Mouse (Mus musculus) spleen, adult 18-20 months (tissue): ENCODE data around the gene Tmem184a.

Experiments used
- DNase-seq, 2 experiments: peaks; one replicate each; pipeline ENCODE4 v3.0.0; 2022; ENCODE audit warnings: mixed read lengths in 2 of 2

Gene Tmem184a

DNA sequence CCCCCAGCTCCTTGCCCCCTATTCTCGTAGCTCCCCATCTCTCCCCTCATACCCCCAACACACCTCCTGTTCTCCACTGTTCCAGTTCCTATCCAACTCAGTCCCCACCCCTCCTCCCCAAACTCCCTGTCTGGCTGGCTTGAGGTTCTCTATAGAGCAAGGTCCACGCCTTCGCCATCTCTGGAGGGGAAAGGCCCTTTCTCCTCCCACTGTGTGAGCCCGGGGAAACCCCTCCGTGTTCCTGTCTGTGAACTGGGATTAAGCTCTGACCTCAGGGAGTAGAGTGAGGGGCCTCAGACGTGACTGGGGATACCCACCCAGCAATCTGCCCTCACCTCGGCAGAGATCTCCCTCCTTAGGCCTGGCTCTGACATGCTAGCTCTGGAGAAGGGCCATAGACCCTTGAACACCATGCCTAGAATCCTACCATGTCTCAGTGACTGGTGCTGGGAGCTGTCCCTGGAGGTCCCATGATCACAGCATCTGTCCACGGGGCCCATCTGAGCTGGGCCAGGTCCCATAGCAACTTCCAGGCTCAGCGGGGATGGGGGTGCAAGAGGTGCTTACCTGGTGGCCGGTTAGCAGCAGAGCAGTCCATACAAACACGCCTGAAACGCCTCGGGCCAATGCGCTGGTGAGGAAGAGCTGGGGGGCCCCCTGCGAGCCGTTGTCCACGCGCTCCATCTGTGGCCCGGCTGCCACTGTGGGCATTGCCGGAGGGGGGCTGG lies 7.2 kb downstream of the Tmem184a start:
- no peak for DNase-seq

- DNase-seq = no peak
Measured at GRCm38 (mm10) chr5:139811677-139812397, 7.9 kb downstream of the Tmem184a start.

GRCm38 (mm10) chr5:139809397-139809796 lies 10.3 kb downstream of the Tmem184a start:
- DNase-seq = no peak

DNA sequence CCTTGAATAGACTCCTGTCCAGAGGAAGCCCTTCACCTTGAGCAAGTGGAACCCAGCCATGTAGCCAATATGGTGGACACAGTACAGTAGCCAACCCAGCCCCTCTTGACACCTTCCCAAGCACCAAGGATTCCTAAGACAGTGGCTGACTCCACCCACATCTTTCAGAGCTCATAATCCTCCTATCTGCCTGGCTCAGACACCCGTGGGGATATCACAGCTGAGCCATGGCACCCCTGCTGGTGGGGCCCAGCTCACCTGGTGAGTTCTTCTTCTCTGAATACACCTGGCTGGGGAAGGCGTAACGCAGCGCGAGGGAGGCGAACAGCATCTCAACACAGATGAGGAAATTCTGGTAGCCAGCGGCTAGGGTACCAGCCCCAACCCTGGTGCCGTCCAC lies 13.8 kb downstream of the Tmem184a start:
- no peak for DNase-seq

DNA sequence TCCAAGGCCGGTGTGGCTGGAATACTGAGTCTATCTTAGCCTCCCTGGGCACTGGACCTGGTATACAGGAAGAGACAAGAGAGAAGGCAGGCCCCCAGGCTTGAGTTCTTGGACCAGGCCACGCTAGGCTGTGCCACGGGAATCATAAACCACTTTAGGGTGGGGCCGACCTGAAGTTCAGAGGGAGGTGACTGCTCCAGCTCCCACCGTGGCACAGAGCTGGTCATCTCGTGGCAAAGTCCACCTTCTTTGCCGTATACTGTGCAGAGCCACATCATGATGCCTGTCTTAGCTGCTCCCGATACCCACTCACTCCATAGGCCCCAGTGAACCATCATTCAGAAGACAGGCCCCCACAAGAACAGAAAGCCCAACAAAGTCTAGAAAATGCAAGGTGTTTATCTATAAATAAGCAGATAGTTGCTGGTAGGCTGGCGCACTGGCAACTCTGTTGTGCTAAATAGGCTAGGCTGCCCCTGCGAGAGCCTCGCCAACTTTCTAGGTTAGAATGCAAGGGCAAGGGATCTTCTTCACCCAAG lies 15.1 kb downstream of the Tmem184a start:
- DNase-seq = no peak

DNA sequence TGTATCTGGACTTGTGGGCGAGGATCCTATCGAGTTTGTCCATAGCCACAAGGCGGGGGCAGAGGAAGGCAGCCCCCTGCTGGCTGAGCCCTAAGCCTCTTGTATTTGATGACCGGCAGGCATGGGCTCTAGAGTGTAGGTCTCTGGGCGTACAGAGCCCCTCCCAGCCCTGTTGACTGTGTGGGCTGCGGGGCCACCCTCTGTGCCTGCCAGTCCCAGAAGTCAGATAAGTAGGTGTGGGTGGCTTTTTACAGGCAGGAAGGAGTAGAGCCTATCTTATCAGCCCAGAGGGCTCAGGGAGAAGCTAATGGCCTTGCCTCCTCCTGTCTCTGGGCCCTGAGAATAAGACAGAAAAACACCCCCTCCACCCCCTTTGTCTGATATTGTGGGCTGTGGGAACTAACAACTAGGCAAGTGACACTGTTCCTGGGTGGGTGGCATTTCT lies 15.6 kb downstream of the Tmem184a start:
- no peak for DNase-seq

DNA sequence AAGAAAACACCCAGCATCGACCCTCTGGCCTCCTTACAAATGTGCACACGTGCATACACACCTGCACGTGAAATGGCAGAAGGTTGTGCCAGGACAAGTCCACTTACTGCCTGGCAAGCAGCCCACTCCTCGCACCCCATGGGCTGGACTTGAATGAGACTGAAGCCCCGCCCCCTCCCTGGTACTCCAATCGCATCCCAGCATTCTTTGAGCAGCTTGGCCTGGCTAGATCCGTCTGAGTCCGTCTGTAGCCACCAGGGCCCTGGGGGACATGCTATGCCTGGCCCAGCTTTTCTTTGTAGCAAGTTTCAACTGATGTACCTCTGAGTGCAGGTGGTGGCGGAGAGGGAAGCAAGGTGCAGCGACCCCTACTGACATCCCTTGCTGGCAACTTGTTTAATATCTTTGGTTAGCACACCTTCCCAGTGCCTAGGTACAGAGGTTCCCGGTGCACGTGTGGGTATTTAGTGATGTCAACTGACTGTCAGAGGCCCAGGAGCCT lies 16.1 kb downstream of the Tmem184a start:
- DNase-seq = no peak

- DNase-seq = no peak
Measured at GRCm38 (mm10) chr5:139803165-139803564, 16.6 kb downstream of the Tmem184a start.

- no peak for DNase-seq
Measured at GRCm38 (mm10) chr5:139801880-139802279, 17.8 kb downstream of the Tmem184a start.

DNA sequence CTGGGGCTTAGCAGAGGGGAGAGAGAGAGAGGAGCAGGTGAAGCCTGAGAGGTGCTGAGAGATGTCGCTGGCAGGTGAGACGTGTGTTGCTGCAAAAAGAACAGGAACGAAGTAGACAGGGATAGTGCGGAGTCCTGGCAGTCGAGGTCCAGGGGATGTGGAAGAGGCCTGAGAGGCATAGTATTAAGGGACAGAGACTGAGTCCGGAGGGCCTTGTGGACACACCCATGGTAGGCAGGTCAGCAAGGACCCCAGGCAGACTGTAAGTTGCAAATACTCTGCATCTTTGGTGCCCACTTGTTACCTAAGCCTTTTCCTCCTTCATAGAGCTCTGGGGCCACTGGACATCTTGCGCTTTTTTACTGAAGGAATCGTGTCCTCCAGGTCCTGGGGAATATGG lies 18.5 kb downstream of the Tmem184a start:
- no peak for DNase-seq

GRCm38 (mm10) chr5:139799801-139800590 lies 19.7 kb downstream of the Tmem184a start:
- DNase-seq = no peak

GRCm38 (mm10) chr5:139799041-139799440 lies 20.7 kb downstream of the Tmem184a start:
- no peak for DNase-seq

DNA sequence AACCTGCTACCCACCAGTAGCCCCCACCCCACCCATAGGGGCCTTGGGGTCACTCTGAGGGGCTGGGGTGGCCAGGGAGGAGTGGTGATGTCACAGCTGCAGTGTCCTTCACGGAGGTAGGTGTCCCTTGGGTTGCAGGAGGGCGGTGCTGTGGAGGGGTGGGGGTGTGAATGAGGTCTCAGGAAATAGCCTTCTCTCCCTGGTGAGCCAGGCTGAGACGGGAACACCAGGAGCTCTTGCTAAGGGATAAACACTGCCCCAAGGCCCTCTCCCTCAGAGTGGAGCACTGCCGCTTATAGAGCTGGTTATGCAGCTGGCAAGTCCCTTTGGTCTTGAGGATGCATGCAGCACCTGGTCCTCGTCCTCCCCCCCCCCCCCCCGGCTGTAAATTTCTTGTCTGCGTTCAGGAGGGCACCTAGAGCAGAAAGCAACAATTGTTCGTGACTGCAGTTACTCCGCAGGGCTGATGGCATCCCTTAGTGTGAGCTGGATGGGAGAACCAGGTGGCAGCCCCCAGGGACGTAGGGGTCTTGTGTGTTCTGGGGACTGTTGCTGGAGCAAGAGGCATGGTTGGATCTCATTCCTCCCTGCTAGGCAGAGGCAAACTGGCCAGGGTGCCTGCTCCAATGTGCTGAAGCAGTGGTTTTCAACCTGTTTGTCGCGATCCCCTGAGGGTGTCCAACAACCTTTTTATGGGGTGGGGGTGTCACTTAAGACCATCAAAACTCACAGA lies 21.4 kb downstream of the Tmem184a start:
- no peak for DNase-seq

DNA sequence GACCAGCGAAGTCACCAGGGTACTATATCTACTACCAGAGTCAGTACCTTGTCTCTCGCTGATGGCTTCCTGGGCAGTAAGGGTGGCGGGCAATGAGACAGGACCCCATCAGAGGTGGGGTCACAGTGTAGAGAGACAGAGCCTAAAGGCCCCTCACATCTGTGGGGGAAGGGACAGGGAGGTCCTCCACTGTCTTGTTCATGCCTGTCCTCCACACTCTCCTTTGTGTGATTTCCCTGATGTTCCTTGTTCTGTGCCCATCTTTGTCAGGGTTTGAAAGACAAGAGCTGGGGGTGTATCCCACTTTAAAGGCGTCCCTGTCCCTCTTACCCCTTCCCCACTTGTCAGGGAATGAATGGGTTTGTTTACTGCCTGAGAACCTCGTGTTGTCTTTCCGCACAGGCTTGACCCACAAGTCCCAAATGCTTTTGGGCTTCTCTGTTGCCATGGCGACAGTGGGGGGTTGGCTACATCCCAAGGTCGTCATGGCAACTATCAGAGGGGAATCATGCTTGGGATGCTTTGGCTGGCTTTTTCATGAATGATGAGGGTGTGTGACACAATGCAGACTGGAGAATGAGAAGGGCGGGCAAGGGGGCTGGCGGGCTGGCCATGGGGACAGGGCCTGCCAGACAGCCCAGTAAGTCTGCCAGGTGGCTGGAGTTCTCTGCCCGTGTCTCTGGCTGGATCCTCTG lies 22.1 kb downstream of the Tmem184a start:
- peak in 1 of 2 experiments; percentile 29 for DNase-seq

DNA sequence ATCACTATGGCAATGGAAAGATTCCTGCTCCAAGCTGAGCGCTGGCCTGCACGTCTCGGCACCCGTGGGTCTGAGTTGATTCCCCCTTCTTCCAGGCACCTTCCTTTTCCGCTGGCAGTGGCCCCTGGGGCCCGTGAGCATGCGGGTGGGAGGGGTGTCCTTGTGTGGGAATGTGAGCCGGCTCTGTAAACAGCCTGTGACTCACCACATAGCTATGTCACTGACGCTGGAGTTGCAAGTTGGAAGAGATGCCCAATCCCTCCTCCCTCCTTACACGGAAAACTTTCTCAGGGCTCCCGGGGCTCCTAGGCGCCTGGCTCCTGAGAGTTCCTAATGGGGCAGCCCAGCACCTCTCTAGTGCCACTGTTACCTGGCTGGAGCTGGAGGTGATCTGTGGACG lies 22.8 kb downstream of the Tmem184a start:
- DNase-seq = no peak

DNA sequence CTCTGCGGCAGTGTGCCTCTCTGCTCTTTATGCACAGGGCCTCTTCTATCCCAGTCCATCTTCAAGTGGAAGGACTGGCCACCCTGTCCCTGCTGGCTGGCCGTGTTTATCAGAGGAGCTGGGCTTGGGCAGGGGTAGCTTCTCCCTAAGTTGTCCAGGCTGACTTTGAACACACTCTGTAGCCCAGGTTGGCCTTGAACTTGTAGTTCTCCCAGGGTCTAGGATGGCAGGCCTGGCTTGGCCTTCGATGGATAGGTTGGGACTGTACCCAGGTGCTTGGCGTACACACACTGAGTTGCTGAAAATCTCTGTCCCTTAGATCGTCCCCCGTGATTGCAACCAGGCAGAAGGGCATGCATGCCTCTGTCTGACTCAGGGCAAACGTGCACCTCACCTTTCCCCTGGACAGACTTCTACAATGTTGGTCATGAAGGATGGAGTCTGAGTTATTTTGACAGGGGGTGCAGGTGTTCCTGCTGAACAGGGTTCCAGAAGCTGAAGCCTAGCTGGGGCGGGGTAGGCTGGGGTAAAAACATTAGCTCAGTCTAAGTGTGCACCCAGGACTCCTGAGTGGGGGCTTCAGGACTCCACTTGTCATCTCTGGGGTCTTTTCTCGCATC lies 23.6 kb downstream of the Tmem184a start:
- no peak for DNase-seq

DNA sequence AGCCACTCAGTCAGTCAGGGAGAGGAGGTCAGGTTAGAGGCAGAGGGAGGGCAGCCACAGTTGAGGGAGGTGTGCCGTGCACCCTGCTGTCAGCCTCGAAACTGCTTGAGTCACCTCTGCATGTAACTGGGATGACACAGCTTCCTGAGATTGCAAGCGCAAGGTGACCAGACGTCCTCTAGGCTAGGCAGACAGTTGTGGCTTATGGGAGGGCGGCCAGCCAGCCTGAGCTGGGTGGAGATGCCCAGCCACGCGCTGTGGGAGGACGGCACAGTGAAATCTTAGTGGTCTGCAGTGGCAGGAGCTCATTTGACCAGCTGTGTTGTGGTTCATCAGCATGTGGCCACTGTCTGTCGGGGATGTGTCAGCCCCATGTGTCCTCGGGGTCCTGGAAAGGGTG lies 24.8 kb downstream of the Tmem184a start:
- DNase-seq = no peak

DNA sequence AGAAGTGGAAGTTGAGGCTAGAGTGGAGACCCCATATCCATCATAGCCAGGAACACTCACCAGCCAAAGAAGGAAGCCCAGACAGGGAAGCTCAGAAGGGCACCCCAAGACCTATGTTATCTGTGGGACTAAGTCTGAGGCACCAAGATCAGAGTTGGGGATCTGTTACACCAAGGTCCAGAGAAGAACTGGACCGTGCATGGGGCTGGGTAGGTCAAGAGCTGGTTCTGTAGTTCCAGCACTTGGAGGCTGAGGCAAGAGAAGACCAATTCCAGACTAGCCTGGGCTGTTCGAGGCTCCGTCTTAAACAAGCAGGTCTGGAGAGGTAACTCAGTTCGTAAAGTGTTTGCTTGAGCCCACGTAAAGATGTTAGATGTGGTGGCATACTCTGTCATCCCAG lies 25.6 kb downstream of the Tmem184a start:
- DNase-seq = no peak

- no peak for DNase-seq
Measured at GRCm38 (mm10) chr5:139793338-139794089, 26.2 kb downstream of the Tmem184a start.

GRCm38 (mm10) chr5:139792966-139793337 lies 26.8 kb downstream of the Tmem184a start:
- no peak for DNase-seq
